Mouse (Mus musculus): ENCODE measurements around the gene Letm1.

DNA sequence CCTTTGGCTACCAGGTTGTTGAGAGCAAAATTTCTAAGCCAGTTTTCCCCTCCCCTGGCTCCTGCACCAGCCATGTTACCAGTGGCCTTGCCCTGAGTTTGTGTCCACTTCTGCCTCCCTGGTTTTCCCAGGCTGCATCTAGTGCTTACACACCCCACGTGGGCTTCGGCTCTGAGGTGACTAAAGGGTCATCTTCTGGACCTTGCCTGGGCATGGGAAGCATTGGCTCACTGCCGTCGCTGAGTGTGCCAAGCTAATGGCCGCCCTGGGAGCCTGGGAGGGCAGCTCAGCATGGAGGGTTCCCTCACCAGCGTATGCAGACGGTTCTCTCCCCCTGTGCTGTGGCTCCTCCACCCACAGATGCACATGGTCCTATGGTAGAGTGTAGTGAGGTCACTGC is 53.8 kb downstream of the Letm1 start:
- TF ChIP-seq CTCF (IDR thresholded peaks at IDR 0.05) (no peak), EP300 (IDR thresholded peaks at IDR 0.05; ENCODE audit: insufficient read depth, low read depth, low read length) (no peak)
